Mouse (Mus musculus): ENCODE measurements at regions not wholly inside any gene's neighbourhood (a gene's known extent, or its start where the extent isn't known, plus 50 kb on each side); places are given as distances from the start of the nearest gene placed in this dataset.

- TF ChIP-seq CTCF (IDR thresholded peaks at IDR 0.05; ENCODE audit: low read depth) (no peak), EP300 (IDR thresholded peaks at IDR 0.05; ENCODE audit: low read depth) (no peak)
- Histone ChIP-seq H3K4me3 (ENCODE audit: low read depth, low read length) (no peak overlapping the region), H3K9ac (replicated peaks) (no peak overlapping the region), H3K4me1 (ENCODE audit: insufficient read depth) (peaks cover 9% of the 10 kb centered on the region; the same call in 1 of the 2 replicates), H3K4me2 (ENCODE audit: low read depth, low read length) (no peak overlapping the region), H3K9me3 (ENCODE audit: low read length) (no peaks in the 10 kb centered on the region), H3K27ac (ENCODE audit: low read depth) (no peak overlapping the region), H3K36me3 (replicated peaks; ENCODE audit: insufficient read depth, low read length) (no peaks in the 10 kb centered on the region), H3K27me3 (ENCODE audit: insufficient read depth, low read length) (no peaks in the 10 kb centered on the region)
- no peak for DNase-seq
- WGBS (ENCODE audit: insufficient replicate concordance): 58% methylated on average over 4 of the region's 4 CpGs
- no peak for ATAC-seq
Measured at GRCm38 (mm10) chr15:5513146-5513545, 269.2 kb upstream of the Ptger4 start.

GRCm38 (mm10) chr15:5514217-5514616, 270.2 kb upstream of the Ptger4 start:
- no peaks in the 10 kb centered on the region for H3K27me3 ChIP-seq (ENCODE audit: insufficient read depth, low read length)
- no peak for DNase-seq
- peak overlapping the region; percentile 8; the same call in 1 of the 2 replicates for H3K4me2 ChIP-seq (ENCODE audit: low read depth, low read length)
- no peaks in the 10 kb centered on the region for H3K36me3 ChIP-seq (replicated peaks; ENCODE audit: insufficient read depth, low read length)
- no peak overlapping the region for H3K4me3 ChIP-seq (ENCODE audit: low read depth, low read length)
- H3K9ac ChIP-seq (replicated peaks): no peak overlapping the region
- no peak for TF ChIP-seq EP300 (IDR thresholded peaks at IDR 0.05; ENCODE audit: low read depth)
- TF ChIP-seq CTCF (IDR thresholded peaks at IDR 0.05; ENCODE audit: low read depth): no peak
- ATAC-seq: no peak
- H3K4me1 ChIP-seq (ENCODE audit: insufficient read depth): peaks cover 9% of the 10 kb centered on the region; the same call in 1 of the 2 replicates
- WGBS (ENCODE audit: insufficient replicate concordance): 29% methylated on average over 4 of the region's 4 CpGs
- H3K9me3 ChIP-seq (ENCODE audit: low read length): no peaks in the 10 kb centered on the region
- H3K27ac ChIP-seq (ENCODE audit: low read depth): no peak overlapping the region

GRCm38 (mm10) chr15:5517244-5517966, 273.4 kb upstream of the Ptger4 start:
- Histone ChIP-seq H3K9me3 (ENCODE audit: low read length) (no peaks in the 10 kb centered on the region), H3K4me3 (ENCODE audit: low read depth, low read length) (no peak overlapping the region), H3K36me3 (replicated peaks; ENCODE audit: insufficient read depth, low read length) (no peaks in the 10 kb centered on the region), H3K9ac (replicated peaks) (no peak overlapping the region), H3K4me2 (ENCODE audit: low read depth, low read length) (no peak overlapping the region), H3K4me1 (ENCODE audit: insufficient read depth) (peaks cover 9% of the 10 kb centered on the region; the same call in 1 of the 2 replicates), H3K27me3 (ENCODE audit: insufficient read depth, low read length) (no peaks in the 10 kb centered on the region), H3K27ac (ENCODE audit: low read depth) (peak overlapping the region; percentile 49; the same call in 1 of the 2 replicates)
- 25% methylated on average over 10 of the region's 10 CpGs for WGBS (ENCODE audit: insufficient replicate concordance)
- ATAC-seq: no peak
- DNase-seq: no peak
- TF ChIP-seq CTCF (IDR thresholded peaks at IDR 0.05; ENCODE audit: low read depth) (no peak), EP300 (IDR thresholded peaks at IDR 0.05; ENCODE audit: low read depth) (no peak)

GRCm38 (mm10) chr15:5519552-5519951, 275.6 kb upstream of the Ptger4 start:
- ATAC-seq: no peak
- 78% methylated on average over 2 of the region's 2 CpGs for WGBS (ENCODE audit: insufficient replicate concordance)

GRCm38 (mm10) chr15:5519997-5520396, 276.0 kb upstream of the Ptger4 start:
- TF ChIP-seq EP300 (IDR thresholded peaks at IDR 0.05; ENCODE audit: low read depth) (no peak), CTCF (IDR thresholded peaks at IDR 0.05; ENCODE audit: low read depth) (no peak)
- H3K9ac ChIP-seq (replicated peaks): no peak overlapping the region
- peaks cover 6% of the 10 kb centered on the region; the same call in 1 of the 2 replicates for H3K4me1 ChIP-seq (ENCODE audit: insufficient read depth)
- H3K4me3 ChIP-seq (ENCODE audit: low read depth, low read length): no peak overlapping the region
- H3K4me2 ChIP-seq (ENCODE audit: low read depth, low read length): no peak overlapping the region
- ATAC-seq (no peak), DNase-seq (no peak)
- 46% methylated on average over 1 of the region's 1 CpGs for WGBS (ENCODE audit: insufficient replicate concordance)
- H3K27me3 ChIP-seq (ENCODE audit: insufficient read depth, low read length): no peaks in the 10 kb centered on the region
- no peaks in the 10 kb centered on the region for H3K9me3 ChIP-seq (ENCODE audit: low read length)
- no peak overlapping the region for H3K27ac ChIP-seq (ENCODE audit: low read depth)
- no peaks in the 10 kb centered on the region for H3K36me3 ChIP-seq (replicated peaks; ENCODE audit: insufficient read depth, low read length)

More at GRCm38 (mm10) chr15:5519552-5519951, 275.6 kb upstream of the Ptger4 start:
- Histone ChIP-seq H3K36me3 (replicated peaks; ENCODE audit: insufficient read depth, low read length) (no peaks in the 10 kb centered on the region), H3K27ac (ENCODE audit: low read depth) (no peak overlapping the region), H3K4me2 (ENCODE audit: low read depth, low read length) (no peak overlapping the region), H3K9me3 (ENCODE audit: low read length) (no peaks in the 10 kb centered on the region), H3K9ac (replicated peaks) (no peak overlapping the region), H3K4me3 (ENCODE audit: low read depth, low read length) (no peak overlapping the region), H3K4me1 (ENCODE audit: insufficient read depth) (peaks cover 6% of the 10 kb centered on the region; the same call in 1 of the 2 replicates), H3K27me3 (ENCODE audit: insufficient read depth, low read length) (no peaks in the 10 kb centered on the region)
- no peak for DNase-seq
- TF ChIP-seq EP300 (IDR thresholded peaks at IDR 0.05; ENCODE audit: low read depth) (no peak), CTCF (IDR thresholded peaks at IDR 0.05; ENCODE audit: low read depth) (no peak)

- Histone ChIP-seq H3K27me3 (ENCODE audit: insufficient read depth, low read length) (no peaks in the 10 kb centered on the region), H3K4me3 (ENCODE audit: low read depth, low read length) (no peak overlapping the region), H3K4me1 (ENCODE audit: insufficient read depth) (no peaks in the 10 kb centered on the region), H3K4me2 (ENCODE audit: low read depth, low read length) (no peak overlapping the region), H3K9me3 (ENCODE audit: low read length) (no peaks in the 10 kb centered on the region), H3K27ac (ENCODE audit: low read depth) (no peak overlapping the region), H3K36me3 (replicated peaks; ENCODE audit: insufficient read depth, low read length) (no peaks in the 10 kb centered on the region), H3K9ac (replicated peaks) (no peak overlapping the region)
- ATAC-seq (no peak), DNase-seq (no peak)
- 81% methylated on average over 6 of the region's 6 CpGs for WGBS (ENCODE audit: insufficient replicate concordance)
- TF ChIP-seq CTCF (IDR thresholded peaks at IDR 0.05; ENCODE audit: low read depth) (no peak), EP300 (IDR thresholded peaks at IDR 0.05; ENCODE audit: low read depth) (no peak)
Measured at GRCm38 (mm10) chr15:5528619-5529018, 284.6 kb upstream of the Ptger4 start.

All from liver, postnatal 0 days (tissue).